Mouse (Mus musculus) stomach, embryonic 14.5 days (tissue): ENCODE measurements around the gene Notch3. TPM values are rescaled to one million over a fixed set of nuclear protein-coding genes. Genes with fewer than 3 reads are reported as not detected.
"Not testable (repeated sequence)": the region's sequence is repeated elsewhere in the genome, so short reads cannot be mapped to it uniquely, and the experiment has no call there.

Experiments
- ATAC-seq: fragments of 200-750 bp; cut with Nextera tagmentation; 2 replicates; pipeline ENCODE4 v1.8.0; 2017; ENCODE audit warnings: low read depth, moderate TSS enrichment; ENCODE audit not compliant: insufficient number of reproducible peaks, insufficient read depth, low FRiP score
- H3K27ac ChIP-seq: fragments of 300-500 bp; sonication (generic); 2 replicates; pipeline ENCODE4 v1.5.1; 2014; ENCODE audit warnings: mild to moderate bottlenecking, low read length, moderate library complexity, mixed read lengths
- H3K27me3 ChIP-seq: fragments of 300-500 bp; sonication (generic); 2 replicates; pipeline ENCODE4 v1.6.1; 2014; ENCODE audit warnings: low read length, control low read depth, mixed read lengths; ENCODE audit not compliant: control insufficient read depth, insufficient read depth
- H3K36me3 ChIP-seq: fragments of 300-500 bp; sonication (generic); 2 replicates; pipeline ENCODE4 v1.6.1; 2014; ENCODE audit warnings: mild to moderate bottlenecking, control low read depth, low read length, moderate library complexity, mixed read lengths; ENCODE audit not compliant: control insufficient read depth, insufficient read depth
- H3K4me1 ChIP-seq: fragments of 300-500 bp; sonication (generic); 2 replicates; pipeline ENCODE4 v1.6.1; 2014; ENCODE audit warnings: low read length, control low read depth, mixed read lengths; ENCODE audit not compliant: control insufficient read depth, insufficient read depth
- H3K4me2 ChIP-seq: fragments of 300-500 bp; sonication (generic); replicated peaks from 2 replicates; pipeline ENCODE4 v1.6.1; 2014; ENCODE audit warnings: low read depth, low read length, control low read depth
- H3K4me3 ChIP-seq: fragments of 300-500 bp; sonication (generic); 2 replicates; pipeline ENCODE4 v1.5.1; 2014; ENCODE audit warnings: low read depth, low read length, control low read depth
- H3K9ac ChIP-seq: fragments of 300-500 bp; sonication (generic); replicated peaks from 2 replicates; pipeline ENCODE4 v1.6.1; 2014; ENCODE audit warnings: low read depth, mild to moderate bottlenecking, control low read depth, low read length, moderate library complexity, mixed read lengths
- H3K9me3 ChIP-seq: fragments of 300-500 bp; sonication (generic); 2 replicates; pipeline ENCODE4 v1.6.1; 2016; ENCODE audit warnings: low read depth, low read length, control low read depth; ENCODE audit not compliant: control insufficient read depth
- WGBS: fragments of 180-500 bp; shearing (Covaris S2); extraction: QIAGEN DNeasy Blood & Tissue Kit; methylation state at CpG from one replicate; pipeline ENCODE4 v1.1.7; 2014; 5-methylcytosine and 5-hydroxymethylcytosine counted together
- polyA plus RNA-seq: library from polyadenylated mRNA; unstranded; fragments of >200 nt; fragmentation: Nextera tagmentation; extraction: Ambion mirVana; gene quantifications from 2 replicates; pipeline ENCODE4 v1.2.1, GENCODE M21; 2014

Notch3 gene
- polyA plus RNA-seq, result 21.4 and 22.2 TPM in 2 replicates

DNA sequence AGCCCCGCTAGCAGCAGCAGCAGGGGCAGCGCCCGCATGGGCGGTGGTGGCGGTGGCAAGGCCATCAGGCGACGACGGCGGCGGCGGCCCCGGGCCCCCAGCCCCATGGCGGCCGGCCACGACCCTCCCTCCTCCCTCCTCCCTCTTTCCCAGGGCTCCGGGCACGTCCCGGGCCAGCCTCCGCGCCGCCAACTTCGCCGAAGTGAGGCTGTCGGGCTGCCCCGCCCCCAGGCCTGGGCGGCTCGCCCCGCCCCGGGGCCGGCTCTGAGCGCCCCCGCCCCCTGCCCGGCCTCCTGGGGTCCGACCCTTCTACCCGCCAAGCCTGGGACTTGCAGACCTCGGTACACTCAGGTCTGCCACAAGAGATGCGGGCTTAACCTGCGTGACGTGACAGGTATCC, at the start of gene Notch3:
Notch3 (minus strand) TSS at position 166 of the 400 bp plus-strand sequence.
- Histone ChIP-seq H3K4me3 (peak within 1 kb of the TSS; percentile 84), H3K36me3 (no peaks in the 10 kb centered on the region), H3K27me3 (no peaks in the 10 kb centered on the region), H3K4me1 (peaks cover 38% of the 10 kb centered on the region), H3K9me3 (no peaks in the 10 kb centered on the region), H3K4me2 (peak within 1 kb of the TSS; percentile 66), H3K9ac (peak within 1 kb of the TSS; percentile 69), H3K27ac (peak within 1 kb of the TSS; percentile 87)
- ATAC-seq, result peak; percentile 66
- under 1% methylated on average over 27 of the region's 39 CpGs for WGBS

DNA sequence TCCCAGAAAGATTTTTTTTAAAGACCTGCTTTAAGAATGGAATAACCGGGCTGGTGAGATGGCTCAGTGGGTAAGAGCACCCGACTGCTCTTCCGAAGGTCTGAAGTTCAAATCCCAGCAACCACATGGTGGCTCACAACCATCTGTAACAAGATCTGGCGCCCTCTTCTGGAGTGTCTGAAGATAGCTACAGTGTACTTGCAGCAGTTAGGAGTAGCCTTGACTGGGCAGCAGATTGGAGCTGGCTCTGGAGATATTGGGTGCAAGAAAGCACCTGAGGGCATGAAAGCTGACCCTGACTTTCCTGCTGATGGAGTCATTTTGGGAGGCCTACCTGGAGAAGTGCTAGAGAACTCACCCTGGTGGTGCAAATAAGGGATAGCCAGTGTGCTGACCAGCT, 48.9 kb upstream of the Notch3 start:
- ATAC-seq, H3K4me2 ChIP-seq, H3K4me1 ChIP-seq, H3K9me3 ChIP-seq, H3K27ac ChIP-seq, H3K9ac ChIP-seq, H3K27me3 ChIP-seq, H3K4me3 ChIP-seq: not testable (repeated sequence)
- WGBS, result 75% methylated on average over 4 of the region's 4 CpGs
- peaks cover 78% of the 10 kb centered on the region for H3K36me3 ChIP-seq

DNA sequence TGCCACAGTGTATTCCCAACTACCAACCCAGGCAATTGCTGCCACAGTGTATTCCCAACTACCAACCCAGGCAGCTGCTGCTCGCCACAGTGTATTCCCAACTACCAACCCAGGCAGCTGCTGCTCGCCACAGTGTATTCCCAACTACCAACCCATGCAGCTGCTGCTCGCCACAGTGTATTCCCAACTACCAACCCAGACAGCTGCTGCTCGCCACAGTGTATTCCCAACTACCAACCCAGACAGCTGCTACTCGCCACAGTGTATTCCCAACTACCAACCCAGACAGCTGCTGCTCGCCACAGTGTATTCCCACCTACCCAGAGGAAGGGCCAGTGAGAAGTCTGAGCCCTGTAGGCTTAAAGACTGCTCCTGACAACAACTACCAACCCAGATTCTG, 44.9 kb upstream of the Notch3 start:
- H3K4me3 ChIP-seq, H3K9ac ChIP-seq, H3K27me3 ChIP-seq, H3K4me2 ChIP-seq, ATAC-seq, H3K27ac ChIP-seq, H3K9me3 ChIP-seq: not testable (repeated sequence)
- WGBS, result 91% methylated on average over 6 of the region's 6 CpGs
- peaks cover 12% of the 10 kb centered on the region; the same call in 1 of the 2 replicates for H3K4me1 ChIP-seq
- peaks cover 65% of the 10 kb centered on the region for H3K36me3 ChIP-seq

DNA sequence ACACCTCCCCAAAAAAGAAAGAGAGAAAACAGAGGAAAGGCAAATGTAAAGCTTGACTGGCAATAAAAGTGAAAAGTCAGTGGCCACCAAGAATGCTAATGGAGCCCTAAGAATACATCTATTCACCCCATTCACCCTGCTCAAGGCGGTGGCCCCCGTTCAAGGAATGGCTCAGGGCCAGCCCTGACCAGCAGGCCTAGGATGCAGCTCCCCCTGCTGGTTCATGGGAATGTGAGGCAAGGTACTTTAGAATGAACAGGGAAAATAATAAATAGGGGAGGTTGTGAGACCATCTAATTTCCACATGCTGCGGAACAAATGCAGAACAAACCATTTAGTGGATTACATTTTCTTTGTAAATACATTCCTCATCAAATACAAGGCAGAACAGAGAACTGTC, 43.1 kb upstream of the Notch3 start:
- WGBS, result 46% methylated on average over 3 of the region's 3 CpGs

DNA sequence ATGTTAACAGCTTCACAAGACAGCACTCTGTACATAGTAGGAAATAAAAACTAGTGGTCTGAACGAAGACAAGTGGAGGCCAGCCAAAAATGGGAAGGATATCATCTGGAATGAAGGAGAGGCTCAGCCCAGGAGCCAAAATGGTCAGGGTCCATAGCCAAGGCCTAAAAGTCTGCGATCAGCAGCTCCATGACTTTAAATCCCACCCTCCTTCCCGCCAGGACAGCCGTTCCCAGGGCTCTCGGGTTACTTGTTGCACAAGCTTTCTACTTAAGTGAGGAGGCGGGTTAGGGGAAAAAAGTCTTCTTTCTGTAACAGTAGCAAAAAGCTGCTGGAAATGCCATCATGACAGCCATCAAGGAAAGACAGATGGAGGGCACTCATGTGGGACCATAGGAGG, 42.5 kb upstream of the Notch3 start:
- Histone ChIP-seq H3K4me1 (peaks cover 12% of the 10 kb centered on the region; the same call in 1 of the 2 replicates), H3K9ac (no peak overlapping the region), H3K4me3 (no peak overlapping the region), H3K27me3 (no peaks in the 10 kb centered on the region), H3K36me3 (peaks cover 69% of the 10 kb centered on the region), H3K4me2 (no peak overlapping the region), H3K27ac (peak overlapping the region; percentile 61; the same call in 1 of the 2 replicates), H3K9me3 (no peaks in the 10 kb centered on the region)
- peak; percentile 66; the same call in 1 of the 2 replicates for ATAC-seq
- WGBS, result 44% methylated on average over 6 of the region's 6 CpGs

More for the DNA sequence above, 43.1 kb upstream of the Notch3 start:
- H3K4me3 ChIP-seq, result no peak overlapping the region
- peak overlapping the region; percentile 61; the same call in 1 of the 2 replicates for H3K27ac ChIP-seq
- peaks cover 69% of the 10 kb centered on the region for H3K36me3 ChIP-seq
- no peaks in the 10 kb centered on the region for H3K27me3 ChIP-seq
- H3K4me1 ChIP-seq, result peaks cover 12% of the 10 kb centered on the region; the same call in 1 of the 2 replicates
- H3K9ac ChIP-seq, result no peak overlapping the region
- no peak for ATAC-seq
- H3K4me2 ChIP-seq, result no peak overlapping the region
- no peaks in the 10 kb centered on the region for H3K9me3 ChIP-seq

DNA sequence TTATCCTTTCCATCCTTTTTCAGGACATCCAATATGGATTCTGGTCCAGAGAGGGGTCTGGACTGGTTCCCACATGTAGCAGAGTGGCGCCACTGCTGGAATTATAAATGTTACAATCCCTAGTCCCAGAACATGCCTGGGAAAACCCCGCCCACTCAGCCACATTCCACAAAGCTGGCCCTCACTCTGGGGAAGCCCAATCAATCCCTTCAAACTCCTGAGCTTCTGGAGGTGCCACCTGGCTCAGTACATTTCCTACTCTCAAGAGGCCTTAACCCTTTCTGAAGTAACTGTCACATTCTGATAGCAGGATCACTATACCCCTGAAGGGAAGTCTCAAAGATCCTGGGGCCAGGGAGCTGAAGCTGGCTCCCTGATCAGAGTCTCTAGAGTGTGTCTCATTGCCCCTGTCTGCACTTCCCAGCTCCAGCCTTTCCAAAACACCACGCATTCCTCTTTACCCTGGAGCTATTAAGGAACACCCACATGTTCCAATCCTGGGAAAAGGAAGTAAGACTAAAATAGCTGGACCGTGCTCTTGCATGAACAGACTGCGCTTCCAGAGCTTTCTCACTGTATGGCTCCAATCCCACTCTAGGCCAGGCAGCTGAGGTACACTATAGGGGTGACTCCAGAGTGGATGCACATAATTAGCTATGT, 41.1 kb upstream of the Notch3 start:
- H3K9ac ChIP-seq, result no peak overlapping the region

DNA sequence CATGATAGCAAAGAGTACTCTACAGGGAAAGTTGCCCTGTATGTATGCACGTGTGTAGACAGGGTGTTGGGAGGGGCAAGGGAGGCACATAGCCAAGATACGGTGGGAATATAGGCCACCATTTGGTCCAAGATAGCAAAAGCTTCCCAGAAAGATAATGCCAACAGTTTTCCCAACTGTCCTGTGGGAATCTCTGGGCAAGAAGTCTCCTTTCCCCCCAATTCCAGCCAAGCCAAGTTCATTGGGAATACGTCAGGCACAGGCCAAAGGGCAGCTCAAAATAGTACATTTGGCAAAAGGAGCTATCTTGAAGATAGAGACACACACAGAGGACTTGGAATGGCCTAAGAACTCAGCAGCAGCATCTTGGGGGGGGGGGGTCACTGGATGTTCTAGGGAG, 38.7 kb upstream of the Notch3 start:
- Histone ChIP-seq H3K4me1 (peaks cover 12% of the 10 kb centered on the region; the same call in 1 of the 2 replicates), H3K27ac (no peak overlapping the region), H3K9me3 (no peaks in the 10 kb centered on the region), H3K9ac (no peak overlapping the region), H3K4me3 (no peak overlapping the region), H3K4me2 (no peak overlapping the region), H3K27me3 (no peaks in the 10 kb centered on the region), H3K36me3 (peaks cover 75% of the 10 kb centered on the region)
- no peak for ATAC-seq
- 80% methylated on average over 3 of the region's 3 CpGs for WGBS

More for the DNA sequence above, 41.1 kb upstream of the Notch3 start:
- Histone ChIP-seq H3K4me1 (peaks cover 12% of the 10 kb centered on the region; the same call in 1 of the 2 replicates), H3K9me3 (no peaks in the 10 kb centered on the region), H3K36me3 (peaks cover 69% of the 10 kb centered on the region), H3K4me2 (no peak overlapping the region), H3K27me3 (no peaks in the 10 kb centered on the region), H3K27ac (peak overlapping the region; percentile 61; the same call in 1 of the 2 replicates), H3K4me3 (no peak overlapping the region)
- 58% methylated on average over 5 of the region's 5 CpGs for WGBS
- ATAC-seq, result 0 out of 2 replicates have a peak, but pooled peaks have one; percentile 15

DNA sequence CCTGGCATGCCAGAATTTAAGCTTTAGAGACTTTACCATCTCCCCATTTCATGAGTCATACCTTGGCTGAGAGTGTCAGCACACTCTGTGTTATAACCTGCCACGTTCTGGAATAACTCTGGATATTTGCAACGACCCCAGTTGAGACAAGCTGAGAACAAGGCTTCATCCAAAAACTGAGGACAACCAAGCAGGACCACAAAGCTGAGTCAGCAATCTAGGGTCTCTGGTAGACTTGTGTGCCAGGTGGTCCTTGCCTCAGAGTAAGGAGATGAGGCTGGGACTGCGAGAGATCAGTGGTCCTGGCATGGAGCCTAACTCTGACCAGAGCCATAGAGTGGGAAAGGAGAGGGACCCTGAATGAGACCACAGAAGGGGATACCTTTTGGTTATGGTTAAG, 36.3 kb upstream of the Notch3 start:
- H3K9me3 ChIP-seq, result no peaks in the 10 kb centered on the region
- H3K4me2 ChIP-seq, result no peak overlapping the region
- 86% methylated on average over 3 of the region's 3 CpGs for WGBS
- no peak overlapping the region for H3K9ac ChIP-seq
- no peak for ATAC-seq
- 0 out of 2 replicates have a peak, but pooled peaks cover 2% of the 10 kb centered on the region for H3K4me1 ChIP-seq
- H3K36me3 ChIP-seq, result peaks cover 89% of the 10 kb centered on the region
- H3K27me3 ChIP-seq, result no peaks in the 10 kb centered on the region
- H3K27ac ChIP-seq, result no peak overlapping the region
- no peak overlapping the region for H3K4me3 ChIP-seq
